Mouse (Mus musculus) CH12.LX (cell line): ENCODE data around the gene Ttc36.

Source experiments
- CHD1 ChIP-seq: IDR thresholded peaks from 2 replicates; pipeline ENCODE4 v1.6.1; 2012; ENCODE audit warnings: low read depth, low read length, improper control_type of control experiment, inconsistent platforms
- CTCF ChIP-seq, 2 experiments: IDR thresholded peaks in 1 of 2; conservative IDR thresholded peaks in 1 of 2; 2 replicates each; pipeline ENCODE4 v1.5.1; 2011 to 2012; ENCODE audit warnings: low read depth in 2 of 2, low read length in 2 of 2, improper control_type of control experiment in 1 of 2, inconsistent platforms in 1 of 2, mild to moderate bottlenecking in 1 of 2, moderate library complexity in 1 of 2
- MAX ChIP-seq: IDR thresholded peaks from 2 replicates; pipeline ENCODE4 v1.6.1; 2011; ENCODE audit warnings: low read length, improper control_type of control experiment
- RAD21 ChIP-seq: IDR thresholded peaks from 2 replicates; pipeline ENCODE4 v1.6.1; 2011; ENCODE audit warnings: low read depth, mild to moderate bottlenecking, low read length, improper control_type of control experiment, moderate library complexity
- USF1 ChIP-seq: IDR thresholded peaks from 2 replicates; pipeline ENCODE4 v1.6.1; 2014; ENCODE audit warnings: low read depth, mild to moderate bottlenecking, inconsistent platforms, low read length, improper control_type of control experiment
- ZC3H11A ChIP-seq: IDR thresholded peaks from 2 replicates; pipeline ENCODE4 v1.6.1; 2012; ENCODE audit warnings: low read depth, mild to moderate bottlenecking, inconsistent platforms, low read length, improper control_type of control experiment

DNA sequence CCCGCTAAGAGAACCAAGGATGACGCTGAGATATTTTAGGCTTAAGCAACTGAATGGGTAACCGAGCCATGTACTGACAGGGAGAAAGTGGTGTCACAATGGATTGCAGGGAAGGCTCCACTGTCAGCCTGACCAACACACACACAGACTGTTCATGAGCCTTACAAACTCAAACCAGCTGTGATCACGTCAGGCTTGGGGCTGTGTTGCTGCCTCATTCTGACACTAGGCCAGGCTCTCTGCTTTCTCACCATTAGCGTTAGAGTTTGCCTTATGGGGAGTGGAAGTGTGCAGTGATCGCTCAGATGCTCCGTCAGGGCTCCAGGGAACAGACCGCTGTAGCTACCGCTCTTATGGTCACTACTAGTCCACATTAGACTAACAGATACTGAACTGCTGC, 10.0 kb downstream of the Ttc36 start:
- TF ChIP-seq MAX, result no peak
- no peak for TF ChIP-seq CTCF (conservative IDR thresholded peaks at IDR 0.05 in 1 of 2, IDR thresholded peaks at IDR 0.05 in 1 of 2; ENCODE audit: low read depth in 2 of 2, low read length in 2 of 2)
- no peak for TF ChIP-seq CHD1
- TF ChIP-seq ZC3H11A, result no peak
- TF ChIP-seq USF1, result no peak
- TF ChIP-seq RAD21, result no peak
